Mouse (Mus musculus): ENCODE results near the gene Sod1.
"Not testable (repeated sequence)": the region's sequence is repeated elsewhere in the genome, so short reads cannot be mapped to it uniquely, and the experiment has no call there.

Gene Sod1

GRCm38 (mm10) chr16:90213477-90214339 lies 6.8 kb upstream of the Sod1 start:
- DNase-seq, result no peak

- no peak for DNase-seq
Measured at GRCm38 (mm10) chr16:90214731-90215565, 5.6 kb upstream of the Sod1 start.

GRCm38 (mm10) chr16:90215879-90216278 lies 4.7 kb upstream of the Sod1 start:
- not testable (repeated sequence) for DNase-seq

GRCm38 (mm10) chr16:90216414-90216813 lies 4.1 kb upstream of the Sod1 start:
- no peak for DNase-seq

- DNase-seq, result no peak
Measured at GRCm38 (mm10) chr16:90217356-90217755, 3.2 kb upstream of the Sod1 start.

GRCm38 (mm10) chr16:90217926-90218325 lies 2.6 kb upstream of the Sod1 start:
- no peak for DNase-seq

- DNase-seq, result not testable (repeated sequence)
Measured at GRCm38 (mm10) chr16:90219445-90219844, 1.1 kb upstream of the Sod1 start.

GRCm38 (mm10) chr16:90220892-90221431 lies 408 bp downstream of the Sod1 start:
- DNase-seq, result no peak

- no peak for DNase-seq
Measured at GRCm38 (mm10) chr16:90221441-90222070, 1.0 kb downstream of the Sod1 start.

GRCm38 (mm10) chr16:90229897-90230296 lies 9.3 kb downstream of the Sod1 start:
- no peak for DNase-seq

- no peak for DNase-seq
Measured at GRCm38 (mm10) chr16:90231302-90231701, 10.7 kb downstream of the Sod1 start.

GRCm38 (mm10) chr16:90233702-90234101 lies 13.1 kb downstream of the Sod1 start:
- DNase-seq, result no peak

- no peak for DNase-seq
Measured at GRCm38 (mm10) chr16:90234617-90235016, 14.1 kb downstream of the Sod1 start.

- no peak for DNase-seq
Measured at GRCm38 (mm10) chr16:90235188-90235587, 14.6 kb downstream of the Sod1 start.

- no peak for DNase-seq
Measured at GRCm38 (mm10) chr16:90239128-90239746, 18.7 kb downstream of the Sod1 start.

- no peak for DNase-seq
Measured at GRCm38 (mm10) chr16:90241875-90242274, 21.3 kb downstream of the Sod1 start.

GRCm38 (mm10) chr16:90242426-90243304 lies 22.1 kb downstream of the Sod1 start:
- no peak for DNase-seq

- no peak for DNase-seq
Measured at GRCm38 (mm10) chr16:90250099-90250498, 29.5 kb downstream of the Sod1 start.

GRCm38 (mm10) chr16:90251256-90251655 lies 30.7 kb downstream of the Sod1 start:
- DNase-seq, result not testable (repeated sequence)

GRCm38 (mm10) chr16:90252521-90252920 lies 32.0 kb downstream of the Sod1 start:
- no peak for DNase-seq

GRCm38 (mm10) chr16:90258950-90259349 lies 38.4 kb downstream of the Sod1 start:
- no peak for DNase-seq

- no peak for DNase-seq
Measured at GRCm38 (mm10) chr16:90259623-90260022, 39.1 kb downstream of the Sod1 start.
